Mouse (Mus musculus) liver, embryonic 16.5 days (tissue): Measurements from ENCODE around the gene Abhd2. TPM values are rescaled to one million over a fixed set of nuclear protein-coding genes. Genes with fewer than 3 reads are reported as not detected.

Experiments
- ATAC-seq: fragments of 200-750 bp; cut with Nextera tagmentation; 2 replicates; pipeline ENCODE4 v1.8.0; 2017; ENCODE audit warnings: low read depth, mild to moderate bottlenecking, moderate number of reproducible peaks, moderate library complexity
- H3K27ac ChIP-seq: fragments of 300-500 bp; sonication (generic); 2 replicates; pipeline ENCODE4 v1.5.1; 2014; ENCODE audit warnings: mild to moderate bottlenecking, low read length
- H3K27me3 ChIP-seq: fragments of 300-500 bp; sonication (generic); 2 replicates; pipeline ENCODE4 v1.6.1; 2014; ENCODE audit warnings: low read depth, low read length, mixed read lengths; ENCODE audit not compliant: control insufficient read depth, insufficient read depth
- H3K36me3 ChIP-seq: fragments of 300-500 bp; sonication (generic); 2 replicates; pipeline ENCODE4 v1.6.1; 2014; ENCODE audit warnings: mild to moderate bottlenecking; ENCODE audit not compliant: control insufficient read depth, insufficient read depth
- H3K4me1 ChIP-seq: fragments of 300-500 bp; sonication (generic); 2 replicates; pipeline ENCODE4 v1.6.1; 2014; ENCODE audit warnings: low read depth, low read length, mixed read lengths; ENCODE audit not compliant: control insufficient read depth
- H3K4me2 ChIP-seq: fragments of 300-500 bp; sonication (generic); 2 replicates; pipeline ENCODE4 v1.6.1; 2014; ENCODE audit warnings: low read depth, low read length, mixed read lengths
- H3K4me3 ChIP-seq: fragments of 300-500 bp; sonication (generic); 2 replicates; pipeline ENCODE4 v1.5.1; 2014; ENCODE audit warnings: low read depth, mild to moderate bottlenecking, low read length
- H3K9ac ChIP-seq: fragments of 300-500 bp; sonication (generic); 2 replicates; pipeline ENCODE4 v1.6.1; 2014; ENCODE audit warnings: low read depth, low read length
- H3K9me3 ChIP-seq: fragments of 300-500 bp; sonication (generic); replicated peaks from 2 replicates; pipeline ENCODE4 v1.6.1; 2016; ENCODE audit warnings: low read length; ENCODE audit not compliant: control insufficient read depth
- WGBS: fragments of 180-500 bp; shearing (Covaris S2); extraction: QIAGEN DNeasy Blood & Tissue Kit; methylation state at CpG from one replicate; pipeline ENCODE4 v1.1.7; 2014; ENCODE audit not compliant: insufficient replicate concordance; 5-methylcytosine and 5-hydroxymethylcytosine counted together
- polyA plus RNA-seq: library from polyadenylated mRNA; unstranded; fragments of >200 nt; fragmentation: Nextera tagmentation; extraction: Ambion mirVana; gene quantifications from 2 replicates; pipeline ENCODE4 v1.2.1, GENCODE M21; 2015

Gene Abhd2
- polyA plus RNA-seq, 1 experiment from 2014 or later, result 14.4 TPM

DNA sequence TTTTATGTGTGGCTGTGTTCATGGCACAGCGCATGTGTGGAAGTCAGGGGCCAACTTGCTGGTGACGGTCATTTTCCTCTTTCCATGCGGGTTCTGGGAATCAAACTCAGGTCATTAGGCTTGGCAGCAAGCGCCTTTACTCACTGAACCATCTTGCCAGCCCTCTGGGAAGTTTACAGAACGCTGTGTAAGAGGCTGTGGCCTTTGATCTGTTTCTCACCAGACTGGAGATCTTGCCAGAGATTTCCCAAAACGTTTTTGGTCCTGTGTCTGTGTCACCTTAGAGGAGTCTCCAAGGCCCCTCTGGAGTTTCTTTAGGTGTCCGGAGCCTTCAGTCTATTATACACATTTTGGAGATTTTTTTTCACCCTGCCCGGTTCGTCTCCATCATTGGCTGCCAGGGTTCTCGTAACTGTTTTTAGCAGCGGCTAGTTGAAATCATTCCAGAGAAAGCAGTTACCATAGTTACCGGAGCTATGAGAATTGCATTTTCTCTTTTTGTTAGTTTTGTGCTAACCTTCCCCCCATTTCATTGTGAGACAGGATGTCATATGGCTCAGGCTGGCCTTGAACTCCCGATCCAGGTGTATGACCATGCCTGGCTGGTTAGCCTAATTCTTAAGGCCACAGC is 22.3 kb downstream of the Abhd2 start:
- H3K4me3 ChIP-seq, result no peak overlapping the region
- no peak overlapping the region for H3K9ac ChIP-seq
- H3K27me3 ChIP-seq, result no peaks in the 10 kb centered on the region
- H3K4me1 ChIP-seq, result peaks cover 3% of the 10 kb centered on the region; the same call in 1 of the 2 replicates
- H3K36me3 ChIP-seq, result peaks cover 13% of the 10 kb centered on the region
- no peak for ATAC-seq
- no peak overlapping the region for H3K4me2 ChIP-seq
- no peak overlapping the region for H3K27ac ChIP-seq
- 82% methylated on average over 13 of the region's 13 CpGs for WGBS
- no peaks in the 10 kb centered on the region for H3K9me3 ChIP-seq

DNA sequence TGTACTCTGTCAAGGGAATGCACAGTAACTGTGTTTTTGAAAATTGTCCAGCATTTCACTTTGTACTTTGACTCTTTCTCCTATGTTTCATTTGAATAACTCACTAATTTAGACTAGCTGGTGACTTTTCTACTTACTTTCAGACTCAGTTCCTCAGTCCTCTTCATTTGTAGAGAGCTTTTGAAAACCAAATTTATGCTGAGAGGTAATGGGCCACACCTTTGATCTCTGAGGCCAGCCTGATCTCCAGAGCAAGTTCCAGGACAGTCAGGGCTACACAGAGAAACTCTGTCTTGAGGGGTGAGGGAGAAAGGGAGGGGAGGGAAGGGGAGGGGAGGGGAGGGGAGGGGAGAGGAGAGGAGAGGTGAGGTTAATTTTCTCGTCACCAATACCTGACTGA is 25.7 kb downstream of the Abhd2 start:
- H3K9me3 ChIP-seq, result no peaks in the 10 kb centered on the region
- peaks cover 13% of the 10 kb centered on the region for H3K36me3 ChIP-seq
- no peak overlapping the region for H3K9ac ChIP-seq
- no peaks in the 10 kb centered on the region for H3K27me3 ChIP-seq
- H3K4me2 ChIP-seq, result no peak overlapping the region
- no peak overlapping the region for H3K4me3 ChIP-seq
- H3K4me1 ChIP-seq, result peaks cover 3% of the 10 kb centered on the region
- ATAC-seq, result no peak
- 62% methylated on average over 1 of the region's 1 CpGs for WGBS
- H3K27ac ChIP-seq, result no peak overlapping the region

- H3K27me3 ChIP-seq, result no peaks in the 10 kb centered on the region
- no peak overlapping the region for H3K27ac ChIP-seq
- ATAC-seq, result no peak
- H3K36me3 ChIP-seq, result peaks cover 13% of the 10 kb centered on the region
- no peak overlapping the region for H3K9ac ChIP-seq
- H3K9me3 ChIP-seq, result no peaks in the 10 kb centered on the region
- H3K4me3 ChIP-seq, result no peak overlapping the region
- H3K4me1 ChIP-seq, result peaks cover 3% of the 10 kb centered on the region
- 66% methylated on average over 7 of the region's 7 CpGs for WGBS
- H3K4me2 ChIP-seq, result no peak overlapping the region
Observed at GRCm38 (mm10) chr7:79299548-79299947, 26.5 kb downstream of the Abhd2 start.

- no peak overlapping the region for H3K27ac ChIP-seq
- H3K4me2 ChIP-seq, result no peak overlapping the region
- no peak overlapping the region for H3K9ac ChIP-seq
- no peak for ATAC-seq
- no peaks in the 10 kb centered on the region for H3K27me3 ChIP-seq
- H3K9me3 ChIP-seq, result no peaks in the 10 kb centered on the region
- 45% methylated on average over 13 of the region's 13 CpGs for WGBS
- peaks cover 13% of the 10 kb centered on the region for H3K36me3 ChIP-seq
- peaks cover 3% of the 10 kb centered on the region for H3K4me1 ChIP-seq
- no peak overlapping the region for H3K4me3 ChIP-seq
Observed at GRCm38 (mm10) chr7:79300432-79301151, 27.6 kb downstream of the Abhd2 start.

DNA sequence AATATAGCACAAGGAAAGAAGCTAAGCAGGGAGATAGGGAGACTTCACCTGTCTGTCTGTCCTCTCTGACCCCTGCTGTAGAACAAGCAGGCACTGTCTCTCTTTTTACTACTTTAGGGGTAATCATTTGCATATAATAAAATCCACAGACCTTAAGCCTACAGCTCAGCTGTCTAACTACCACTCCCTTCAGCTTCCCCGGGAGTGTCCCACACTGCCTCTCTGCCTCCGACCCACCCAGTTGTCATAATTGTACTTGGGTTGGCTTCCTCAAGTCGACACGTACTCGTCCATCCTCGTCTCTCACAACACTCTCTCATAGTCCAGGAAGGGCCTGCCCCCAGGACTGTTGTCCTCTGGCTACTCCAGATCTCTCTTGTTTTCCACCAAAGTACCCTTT is 29.1 kb downstream of the Abhd2 start:
- Histone ChIP-seq H3K9ac (no peak overlapping the region), H3K9me3 (no peaks in the 10 kb centered on the region), H3K36me3 (peaks cover 12% of the 10 kb centered on the region), H3K4me1 (peaks cover 3% of the 10 kb centered on the region), H3K27me3 (no peaks in the 10 kb centered on the region), H3K27ac (no peak overlapping the region), H3K4me2 (no peak overlapping the region), H3K4me3 (no peak overlapping the region)
- ATAC-seq, result no peak
- WGBS, result 86% methylated on average over 6 of the region's 6 CpGs

- Histone ChIP-seq H3K36me3 (peaks cover 10% of the 10 kb centered on the region), H3K27ac (no peak overlapping the region), H3K27me3 (no peaks in the 10 kb centered on the region), H3K4me2 (no peak overlapping the region), H3K4me3 (no peak overlapping the region), H3K9ac (no peak overlapping the region), H3K4me1 (peaks cover 3% of the 10 kb centered on the region), H3K9me3 (no peaks in the 10 kb centered on the region)
- 77% methylated on average over 2 of the region's 2 CpGs for WGBS
- ATAC-seq, result no peak
Observed at GRCm38 (mm10) chr7:79302586-79302985, 29.6 kb downstream of the Abhd2 start.

DNA sequence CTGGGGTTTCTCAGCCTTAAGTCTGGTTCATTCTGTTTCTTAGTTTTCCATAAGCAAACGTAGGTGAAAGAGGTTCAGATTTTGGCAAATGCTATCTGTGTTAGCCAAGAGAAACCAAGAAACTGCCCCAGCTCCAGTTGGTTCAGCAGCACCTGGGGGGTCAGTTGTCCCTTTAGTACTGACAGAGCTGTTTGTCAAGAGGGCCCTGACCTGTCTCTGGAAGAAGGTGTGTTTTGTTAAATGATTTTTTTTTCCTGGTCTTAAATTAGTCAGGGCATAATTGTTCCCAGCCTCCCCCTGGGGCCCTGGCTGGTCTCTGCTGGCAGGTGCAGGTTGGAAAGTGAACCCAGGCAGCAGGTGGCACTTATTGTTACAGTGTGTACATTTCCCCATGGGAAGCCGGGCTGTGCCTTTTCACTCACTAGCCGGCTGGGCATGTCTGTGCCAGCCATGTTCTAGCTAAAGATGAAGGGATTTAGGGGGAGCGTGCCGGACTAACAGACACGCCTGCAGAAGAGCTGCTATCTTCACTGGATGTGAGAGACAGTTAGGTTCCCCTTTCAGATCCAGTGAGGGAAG is 30.3 kb downstream of the Abhd2 start:
- H3K4me3 ChIP-seq, result no peak overlapping the region
- H3K9me3 ChIP-seq, result no peaks in the 10 kb centered on the region
- H3K27ac ChIP-seq, result no peak overlapping the region
- H3K36me3 ChIP-seq, result peaks cover 3% of the 10 kb centered on the region; the same call in 1 of the 2 replicates
- H3K27me3 ChIP-seq, result no peaks in the 10 kb centered on the region
- H3K9ac ChIP-seq, result no peak overlapping the region
- no peak overlapping the region for H3K4me2 ChIP-seq
- WGBS, result 73% methylated on average over 6 of the region's 6 CpGs
- ATAC-seq, result no peak
- H3K4me1 ChIP-seq, result peaks cover 8% of the 10 kb centered on the region

DNA sequence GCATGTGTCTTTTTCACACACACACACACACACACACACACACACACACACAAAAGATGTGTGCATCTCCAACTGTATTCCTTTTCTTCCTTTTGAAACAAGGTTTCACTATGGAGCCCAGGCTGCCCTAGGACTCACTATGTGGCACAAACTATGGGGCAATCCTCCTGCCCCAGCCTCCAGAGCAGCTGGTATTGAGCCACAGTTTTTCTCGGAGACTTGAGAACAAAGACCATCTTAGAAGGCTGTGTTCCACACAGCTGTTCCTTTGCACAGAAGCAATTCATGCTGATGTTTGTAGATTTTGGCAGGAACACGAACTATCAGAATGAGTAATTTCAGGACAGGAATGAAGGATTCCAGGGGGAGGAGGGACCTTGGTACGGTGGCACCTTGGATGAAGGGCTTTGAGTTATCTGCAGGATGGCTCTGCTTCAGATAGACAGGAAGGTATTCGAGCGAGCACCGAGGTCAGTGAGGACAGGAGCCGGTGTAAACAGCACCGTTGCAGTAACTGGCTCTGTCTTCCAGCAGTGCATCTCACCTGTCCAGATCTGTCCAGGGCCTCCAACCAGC is 35.5 kb downstream of the Abhd2 start:
- Histone ChIP-seq H3K4me3 (no peak overlapping the region), H3K27ac (no peak overlapping the region), H3K4me1 (peaks cover 37% of the 10 kb centered on the region), H3K9me3 (no peaks in the 10 kb centered on the region), H3K36me3 (no peaks in the 10 kb centered on the region), H3K27me3 (no peaks in the 10 kb centered on the region), H3K9ac (no peak overlapping the region), H3K4me2 (no peak overlapping the region)
- 67% methylated on average over 8 of the region's 8 CpGs for WGBS
- no peak for ATAC-seq
